Mouse (Mus musculus): ENCODE results near the gene Cep72. TPM values are rescaled to one million over a fixed set of nuclear protein-coding genes. Genes with fewer than 3 reads are reported as not detected.
A peak's percentile ranks its signal among the peaks of the same experiment; 100 is the strongest.
"Not testable (repeated sequence)": the region's sequence is repeated elsewhere in the genome, so short reads cannot be mapped to it uniquely, and the experiment has no call there.

The Cep72 gene
- polyA plus RNA-seq (2015; fragmentation: Nextera tagmentation; extraction: Ambion mirVana), result 15.7 and 16.7 TPM in 2 replicates

GRCm38 (mm10) chr13:74061613-74062377, at the start of gene Cep72:
TSS of gene Cep72 (minus strand) at chr13:74062299.
- DNase-seq (ENCODE audit: low spot score), result peak; percentile 92

GRCm38 (mm10) chr13:74107410-74107809, 45.3 kb upstream of the Cep72 start:
- no peak for DNase-seq (ENCODE audit: low spot score)

GRCm38 (mm10) chr13:74104417-74104816, 42.3 kb upstream of the Cep72 start:
- DNase-seq (ENCODE audit: low spot score), result no peak

GRCm38 (mm10) chr13:74102831-74103582, 40.9 kb upstream of the Cep72 start:
- DNase-seq (ENCODE audit: low spot score), result no peak

- DNase-seq (ENCODE audit: low spot score), result no peak
These were observed 40.2 kb upstream of the Cep72 start for GRCm38 (mm10) chr13:74102108-74102830.

- DNase-seq (ENCODE audit: low spot score), result no peak
These were observed 36.8 kb upstream of the Cep72 start for GRCm38 (mm10) chr13:74098913-74099312.

GRCm38 (mm10) chr13:74096715-74097363, 34.7 kb upstream of the Cep72 start:
- DNase-seq (ENCODE audit: low spot score), result peak; percentile 46

GRCm38 (mm10) chr13:74095936-74096335, 33.8 kb upstream of the Cep72 start:
- DNase-seq (ENCODE audit: low spot score), result no peak

GRCm38 (mm10) chr13:74090265-74090664, 28.2 kb upstream of the Cep72 start:
- DNase-seq (ENCODE audit: low spot score), result no peak

- DNase-seq (ENCODE audit: low spot score), result no peak
These were observed 11.3 kb upstream of the Cep72 start for GRCm38 (mm10) chr13:74073369-74073768.

- DNase-seq (ENCODE audit: low spot score), result no peak
These were observed 9.6 kb upstream of the Cep72 start for GRCm38 (mm10) chr13:74071714-74072113.

- DNase-seq (ENCODE audit: low spot score), result not testable (repeated sequence)
These were observed 9.1 kb upstream of the Cep72 start for GRCm38 (mm10) chr13:74071244-74071643.

- no peak for DNase-seq (ENCODE audit: low spot score)
These were observed 4.5 kb upstream of the Cep72 start for GRCm38 (mm10) chr13:74066576-74066975.

- DNase-seq (ENCODE audit: low spot score), result no peak
These were observed 1.4 kb upstream of the Cep72 start for GRCm38 (mm10) chr13:74063340-74064050.

- DNase-seq (ENCODE audit: low spot score), result no peak
These were observed 454 bp upstream of the Cep72 start for GRCm38 (mm10) chr13:74062378-74063128.

- DNase-seq (ENCODE audit: low spot score), result no peak
These were observed 4.0 kb downstream of the Cep72 start for GRCm38 (mm10) chr13:74058081-74058480.

GRCm38 (mm10) chr13:74056194-74056593, 5.9 kb downstream of the Cep72 start:
- DNase-seq (ENCODE audit: low spot score), result no peak

- no peak for DNase-seq (ENCODE audit: low spot score)
These were observed 22.2 kb downstream of the Cep72 start for GRCm38 (mm10) chr13:74039926-74040325.

GRCm38 (mm10) chr13:74035776-74036175, 26.3 kb downstream of the Cep72 start:
- DNase-seq (ENCODE audit: low spot score), result no peak

GRCm38 (mm10) chr13:74034756-74035155, 27.3 kb downstream of the Cep72 start:
- DNase-seq (ENCODE audit: low spot score), result no peak

Measured in thymus, postnatal 0 days (tissue).